Mouse (Mus musculus) thymus, postnatal 25 days (tissue): ENCODE data around the gene Rps27.
A peak's percentile ranks its signal among the peaks of the same experiment; 100 is the strongest.
"Not testable (repeated sequence)": the region's sequence is repeated elsewhere in the genome, so short reads cannot be mapped to it uniquely, and the experiment has no call there.

ENCODE experiments used
- DNase-seq: peaks from one replicate; pipeline ENCODE4 v3.0.0; 2022

Gene Rps27

GRCm38 (mm10) chr3:90213377-90213866, at the start of gene Rps27, which contains the start of gene Rab13:
Gene Rps27 (minus strand): TSS chr3:90213651.
Gene Rab13 (plus strand): TSS chr3:90213695.
- DNase-seq, result peak; percentile 88

GRCm38 (mm10) chr3:90258521-90258920, 45.1 kb upstream of the Rps27 start:
- no peak for DNase-seq

GRCm38 (mm10) chr3:90256731-90257530, 43.5 kb upstream of the Rps27 start:
- no peak for DNase-seq

- no peak for DNase-seq
Measured at GRCm38 (mm10) chr3:90255784-90256353, 42.4 kb upstream of the Rps27 start.

- DNase-seq, result no peak
Measured at GRCm38 (mm10) chr3:90255194-90255565, 41.7 kb upstream of the Rps27 start.

GRCm38 (mm10) chr3:90254419-90255193, 41.2 kb upstream of the Rps27 start:
- DNase-seq, result peak; percentile 34

- DNase-seq, result peak; percentile 93
Measured at GRCm38 (mm10) chr3:90253653-90254418, 40.4 kb upstream of the Rps27 start, which contains the start of gene Crtc2. Gene Crtc2 (plus strand): TSS chr3:90254163.

- not testable (repeated sequence) for DNase-seq
Measured at GRCm38 (mm10) chr3:90253174-90253573, 39.7 kb upstream of the Rps27 start.

- not testable (repeated sequence) for DNase-seq
Measured at GRCm38 (mm10) chr3:90252659-90253058, 39.2 kb upstream of the Rps27 start.

- DNase-seq, result not testable (repeated sequence)
Measured at GRCm38 (mm10) chr3:90251731-90252226, 38.3 kb upstream of the Rps27 start.

GRCm38 (mm10) chr3:90250791-90251190, 37.3 kb upstream of the Rps27 start:
- no peak for DNase-seq

GRCm38 (mm10) chr3:90248746-90249100, 35.3 kb upstream of the Rps27 start:
- peak; percentile 29 for DNase-seq

GRCm38 (mm10) chr3:90247960-90248745, 34.7 kb upstream of the Rps27 start, which contains the start of gene Slc39a1:
Gene Slc39a1 (plus strand): TSS chr3:90248172.
- peak; percentile 93 for DNase-seq

- no peak for DNase-seq
Measured at GRCm38 (mm10) chr3:90247630-90247959, 34.1 kb upstream of the Rps27 start.

GRCm38 (mm10) chr3:90245406-90245805, 32.0 kb upstream of the Rps27 start:
- DNase-seq, result no peak

- no peak for DNase-seq
Measured at GRCm38 (mm10) chr3:90242984-90243775, 29.7 kb upstream of the Rps27 start, which contains the start of gene Creb3l4. Gene Creb3l4 (minus strand): TSS chr3:90243512.

GRCm38 (mm10) chr3:90241669-90242358, 28.4 kb upstream of the Rps27 start:
- no peak for DNase-seq

GRCm38 (mm10) chr3:90241251-90241650, 27.8 kb upstream of the Rps27 start:
- DNase-seq, result no peak

- peak; percentile 92 for DNase-seq
Measured at GRCm38 (mm10) chr3:90231507-90232333, 18.3 kb upstream of the Rps27 start, which contains the start of gene Jtb. Gene Jtb (plus strand): TSS chr3:90231597.
